Mouse (Mus musculus): Measurements from ENCODE around the gene Polk.

The Polk gene

DNA sequence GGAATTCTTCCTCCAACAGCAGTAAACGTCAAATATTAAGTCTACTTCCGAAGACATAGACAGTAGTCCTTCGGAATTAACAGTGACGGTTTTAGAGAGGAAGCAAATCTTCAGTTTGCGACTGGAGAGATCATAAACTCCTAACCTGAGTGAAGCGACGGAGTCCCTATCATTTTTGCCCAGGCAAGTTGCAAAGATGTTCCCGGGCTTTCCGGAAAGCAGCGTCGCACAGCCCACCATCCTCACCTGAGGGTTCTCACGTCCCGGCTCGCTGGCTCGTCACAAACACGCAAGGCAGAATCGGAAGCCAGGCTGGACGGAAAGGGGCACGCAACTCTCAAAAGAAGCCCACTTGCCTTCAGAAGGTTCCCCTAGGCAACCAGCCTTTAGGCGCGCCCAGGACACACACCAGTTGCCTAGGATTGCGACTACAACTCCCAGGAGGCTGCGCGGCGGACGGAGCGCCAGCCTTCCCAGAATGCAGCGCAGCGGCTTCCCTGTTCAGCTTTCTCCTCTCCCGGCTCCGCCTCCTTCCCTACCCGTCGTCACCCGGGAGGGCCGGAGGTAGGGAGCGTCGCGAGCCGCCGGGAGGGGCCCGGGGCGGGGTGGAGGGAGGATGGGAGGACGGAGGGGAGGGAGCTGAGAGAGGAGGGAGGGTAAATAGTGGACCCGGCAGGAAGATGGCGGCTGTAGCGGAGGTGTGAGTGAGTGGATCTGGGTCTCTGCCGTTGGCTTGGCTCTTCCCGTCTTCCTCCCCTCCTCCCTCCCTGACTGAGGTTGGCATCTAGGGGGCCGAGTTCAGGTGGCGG is at the start of gene Polk, which contains the start of gene Col4a3bp:
TSS of gene Polk (minus strand) at position 499 of the 809 bp plus-strand sequence.
TSS of gene Col4a3bp (plus strand) at position 538 of the 809 bp plus-strand sequence.
- peak; percentile 97 to 98 for DNase-seq (ENCODE audit: low spot score in 2 of 2)

DNA sequence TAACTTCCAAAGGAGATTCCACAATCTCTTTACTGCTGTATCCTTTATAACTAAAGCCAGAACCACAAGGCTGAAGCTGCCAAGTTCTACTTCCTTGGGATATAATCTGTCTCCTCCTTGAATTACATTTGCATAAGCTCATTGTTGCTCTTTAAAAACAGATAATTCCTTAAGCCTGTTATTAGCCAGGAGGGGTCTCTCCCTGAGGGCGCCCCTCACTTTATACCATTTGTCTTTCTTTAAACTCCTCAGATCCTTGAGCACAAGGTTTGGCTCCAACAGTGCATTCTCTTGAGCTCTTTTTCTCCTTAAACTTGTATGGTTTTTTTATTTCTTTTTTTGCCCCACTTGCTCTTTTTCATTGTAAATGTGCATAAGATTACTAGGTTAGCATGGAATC is 46.3 kb upstream of the Polk start:
- no peak for DNase-seq (ENCODE audit: low spot score in 2 of 2)

DNA sequence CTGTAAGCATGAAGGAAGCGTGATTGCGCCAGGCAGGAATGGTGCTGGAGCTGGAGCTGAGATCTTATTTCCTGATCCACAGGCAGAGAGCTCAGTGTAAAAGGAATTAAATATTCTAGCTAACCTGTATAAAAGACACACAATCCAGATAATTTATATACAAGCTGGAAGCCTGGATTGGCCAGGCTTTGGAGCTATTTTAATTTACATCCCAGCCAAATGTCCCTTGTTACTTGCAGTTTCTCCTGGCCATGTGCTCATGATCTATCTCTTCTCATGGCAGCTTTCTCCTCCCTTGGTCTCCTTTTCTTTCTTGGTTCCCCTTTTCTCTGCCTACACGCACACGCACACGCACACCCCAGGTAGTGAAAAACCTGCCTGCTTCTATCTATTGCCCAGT is 44.2 kb upstream of the Polk start:
- DNase-seq (ENCODE audit: low spot score in 2 of 2): no peak

DNA sequence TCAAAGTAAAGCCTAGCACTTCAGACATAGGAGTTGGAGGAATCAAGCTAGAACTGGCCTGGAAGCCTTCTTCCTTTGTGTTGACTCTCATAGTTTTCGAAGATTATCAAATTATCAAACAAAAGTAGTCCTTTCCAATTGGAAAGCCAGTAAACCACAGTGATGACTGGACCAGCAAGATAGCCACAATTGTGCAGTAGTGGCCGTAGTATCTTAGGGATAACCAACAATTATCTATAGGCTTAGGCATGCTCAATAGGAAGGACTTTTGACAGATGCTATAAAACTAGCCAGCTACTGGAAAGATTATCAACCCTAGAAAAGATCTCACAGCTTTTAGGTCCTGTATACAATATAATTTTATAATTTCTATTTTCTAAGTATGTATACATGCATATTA is 41.8 kb upstream of the Polk start:
- no peak for DNase-seq (ENCODE audit: low spot score in 2 of 2)

DNA sequence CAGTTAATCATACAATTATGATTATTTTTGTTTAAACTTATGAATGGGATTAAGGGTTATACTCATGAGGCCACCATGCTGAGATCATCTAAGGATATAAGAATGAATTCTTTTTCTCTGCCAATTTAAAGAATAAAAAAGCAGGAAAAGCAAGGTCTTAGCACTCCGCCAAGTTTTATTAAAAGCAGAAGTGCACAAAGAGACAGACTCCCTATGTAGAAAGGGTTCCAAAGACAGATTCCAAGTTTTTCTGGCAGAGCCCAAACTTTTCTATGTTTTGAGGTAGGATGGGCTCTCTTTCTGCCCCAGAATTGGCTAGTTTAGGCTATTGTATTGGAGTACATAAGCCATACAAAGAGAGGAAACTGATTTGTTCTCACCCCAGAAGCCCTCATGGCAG is 37.6 kb upstream of the Polk start:
- no peak for DNase-seq (ENCODE audit: low spot score in 2 of 2)

DNA sequence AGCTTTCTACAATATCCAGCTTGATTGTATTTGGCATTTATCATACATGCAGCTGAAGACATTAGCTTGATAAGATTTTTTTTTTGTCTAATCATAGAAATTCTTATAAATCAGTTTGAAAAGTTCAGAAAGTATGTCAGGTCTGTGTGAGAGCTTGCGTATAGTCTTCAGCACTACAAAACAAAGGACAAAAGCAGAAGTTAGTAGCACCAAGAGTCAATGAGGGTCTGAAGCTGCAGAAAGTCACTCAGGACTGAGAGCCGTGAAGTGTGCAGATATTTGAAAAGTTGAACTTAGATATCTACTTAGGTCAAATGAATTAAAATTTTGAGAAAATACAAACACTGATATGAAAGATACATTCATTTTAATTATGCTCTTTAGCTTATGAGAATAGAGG is 36.7 kb upstream of the Polk start:
- DNase-seq (ENCODE audit: low spot score in 2 of 2): no peak

DNA sequence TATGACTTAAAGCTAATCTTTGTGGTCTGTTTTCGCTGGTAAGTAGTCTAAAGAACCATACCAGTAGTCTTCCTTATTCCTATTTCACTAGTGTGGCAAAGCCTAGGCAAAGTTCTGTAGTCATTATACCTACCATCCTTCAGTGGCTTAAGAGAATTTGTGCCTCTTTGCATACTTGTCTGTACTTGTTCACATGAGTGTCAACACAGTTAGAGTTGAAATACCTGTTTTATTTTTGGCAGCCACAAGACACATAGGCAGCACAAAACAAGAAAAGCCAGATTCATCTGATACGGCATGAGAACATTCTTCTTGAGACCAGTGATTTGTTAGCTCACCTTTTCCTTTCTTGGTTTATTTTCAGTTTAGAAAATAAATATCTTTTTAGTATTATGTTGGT is 31.8 kb upstream of the Polk start:
- DNase-seq (ENCODE audit: low spot score in 2 of 2): no peak

DNA sequence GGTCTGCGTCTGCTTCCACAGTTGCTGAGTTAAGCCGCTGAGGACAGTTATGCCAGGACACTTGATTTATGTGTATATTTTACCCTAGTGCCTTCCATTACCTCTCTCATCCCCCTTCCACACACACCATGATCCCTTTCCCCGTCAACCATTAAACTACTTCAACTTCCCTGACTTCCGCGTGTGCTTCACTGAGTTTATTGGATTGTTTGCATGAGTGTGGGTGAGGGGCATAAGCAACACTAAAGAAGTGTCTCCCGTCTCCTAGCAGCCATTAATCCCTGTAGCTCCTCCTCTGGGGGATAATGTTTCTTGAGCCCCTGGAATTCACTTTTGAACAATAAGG is 28.6 kb upstream of the Polk start:
- no peak for DNase-seq (ENCODE audit: low spot score in 2 of 2)

DNA sequence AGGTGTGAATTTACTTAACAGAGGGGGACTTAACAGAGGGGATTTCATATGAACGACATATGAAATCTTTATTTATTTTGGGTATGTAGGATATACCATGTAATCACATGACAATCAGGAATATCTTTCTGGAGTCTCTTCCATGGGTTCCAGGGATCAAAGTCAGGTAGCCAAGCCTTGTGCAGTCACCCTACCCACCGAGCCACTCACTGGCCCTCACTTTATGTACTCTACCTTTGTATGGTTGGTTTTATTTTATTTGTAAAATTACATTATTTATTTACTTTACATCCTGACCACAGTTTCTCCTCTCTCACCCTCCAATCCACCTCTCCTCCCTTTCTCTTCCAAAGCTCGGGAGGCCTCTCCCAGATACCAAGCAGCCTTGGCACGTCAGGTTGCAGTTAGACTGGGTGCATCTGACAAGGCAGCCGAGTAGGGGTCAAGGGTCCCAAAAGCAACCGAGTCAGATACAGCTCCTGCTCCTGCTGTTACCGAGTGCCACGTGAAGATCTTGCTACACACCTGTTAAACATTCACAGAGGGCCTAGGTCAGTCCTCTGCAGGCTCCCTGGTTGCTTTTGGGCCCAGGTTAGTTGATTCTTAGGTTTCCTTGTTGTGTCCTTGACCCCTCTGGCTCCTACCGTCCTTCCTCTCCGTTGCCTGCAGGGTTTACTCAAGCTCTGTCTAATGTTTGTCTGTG is 28.1 kb upstream of the Polk start:
- DNase-seq (ENCODE audit: low spot score in 2 of 2): no peak

DNA sequence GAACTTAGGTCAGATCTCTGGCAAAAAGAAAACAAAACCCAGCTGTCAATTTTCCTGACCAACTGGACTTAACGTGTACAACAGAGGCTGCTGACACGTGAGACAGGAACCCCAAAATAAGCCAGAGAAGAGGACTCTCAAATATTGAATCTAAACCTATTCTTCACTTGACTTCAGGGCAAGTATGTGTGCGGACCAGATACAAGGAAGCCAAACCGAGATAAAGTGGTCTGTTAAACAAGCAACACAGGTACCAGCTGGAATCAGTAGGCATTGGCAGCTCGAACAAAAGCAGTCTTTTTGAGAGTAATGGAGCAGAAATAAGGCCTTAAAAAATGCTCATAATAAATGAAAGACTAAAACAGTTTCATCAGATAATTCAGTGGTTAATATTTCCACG is 25.6 kb upstream of the Polk start:
- no peak for DNase-seq (ENCODE audit: low spot score in 2 of 2)

DNA sequence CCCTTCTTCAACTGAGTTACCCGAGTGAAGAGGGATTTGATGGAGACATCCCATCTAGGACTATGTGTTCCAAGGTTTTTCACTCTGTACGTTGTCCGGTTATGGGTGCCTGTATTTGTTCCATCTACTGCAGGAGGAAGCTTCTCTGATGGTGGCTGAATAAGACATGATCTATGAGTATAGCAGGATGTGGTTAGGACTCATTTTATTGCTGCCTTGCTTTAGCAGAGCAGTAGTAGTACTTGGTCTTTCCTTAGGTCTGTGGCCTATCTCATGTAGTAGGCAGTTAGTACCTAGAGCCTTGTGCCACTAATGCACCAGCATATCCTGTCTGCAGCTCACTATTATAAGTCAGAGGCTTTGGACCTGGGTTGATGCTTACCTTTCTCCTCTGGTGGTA is 12.7 kb upstream of the Polk start:
- DNase-seq (ENCODE audit: low spot score in 2 of 2): no peak

DNA sequence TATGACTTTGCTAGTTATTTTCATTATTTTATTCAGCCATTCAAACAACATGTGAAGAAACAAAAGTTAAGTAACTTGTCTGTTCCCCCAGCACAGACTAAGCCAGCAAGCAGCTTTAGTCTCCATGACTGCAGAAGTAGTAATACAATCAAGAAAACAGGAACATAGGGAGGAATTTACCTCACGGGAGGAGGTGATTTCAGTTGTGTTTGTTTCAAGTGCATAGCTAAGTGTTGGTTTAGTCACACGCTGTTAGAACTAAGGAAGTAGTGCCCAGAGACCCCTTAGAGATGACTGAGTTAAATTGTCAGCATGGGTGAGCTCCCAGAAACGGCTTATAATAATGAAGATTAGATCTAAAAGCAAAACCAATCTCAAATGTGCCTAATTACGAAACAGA is 5.6 kb upstream of the Polk start:
- no peak for DNase-seq (ENCODE audit: low spot score in 2 of 2)

DNA sequence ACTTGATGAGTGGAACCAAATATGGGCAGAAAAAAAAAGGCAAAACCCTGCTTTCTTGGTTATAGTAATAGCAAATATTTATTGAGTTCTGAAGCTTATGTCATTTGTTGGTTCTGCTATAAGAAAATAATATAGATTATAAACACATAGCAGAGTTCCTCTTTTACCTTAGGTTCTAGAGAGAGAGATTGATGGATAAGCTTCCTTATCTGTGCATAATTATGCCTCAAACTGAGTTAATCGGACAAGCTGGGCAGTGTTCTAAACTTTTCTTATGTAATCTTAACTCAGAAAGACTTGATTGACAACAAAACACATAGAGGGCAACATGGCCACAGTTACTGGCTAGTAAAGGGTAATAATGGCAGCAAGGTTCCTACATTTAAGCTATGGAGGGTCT is 4.9 kb upstream of the Polk start:
- DNase-seq (ENCODE audit: low spot score in 2 of 2): no peak

DNA sequence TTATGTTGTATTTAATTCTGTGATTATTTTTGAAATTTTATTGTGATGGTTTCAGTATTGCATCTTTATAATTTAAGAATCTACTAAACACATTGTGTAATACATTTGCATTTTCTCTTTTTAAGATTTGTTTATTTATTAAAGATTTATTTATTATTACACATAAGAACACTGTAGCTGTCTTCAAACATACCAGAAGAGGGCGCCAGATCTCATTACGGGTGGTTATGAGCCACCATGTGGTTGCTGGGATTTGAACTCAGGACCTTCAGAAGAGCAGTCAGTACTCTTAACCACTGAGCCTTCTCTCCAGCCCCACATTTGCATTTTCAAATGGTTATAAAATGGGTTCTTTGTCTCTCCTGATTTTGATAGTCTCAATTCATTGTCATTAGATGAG is 2.1 kb upstream of the Polk start:
- no peak for DNase-seq (ENCODE audit: low spot score in 2 of 2)

DNA sequence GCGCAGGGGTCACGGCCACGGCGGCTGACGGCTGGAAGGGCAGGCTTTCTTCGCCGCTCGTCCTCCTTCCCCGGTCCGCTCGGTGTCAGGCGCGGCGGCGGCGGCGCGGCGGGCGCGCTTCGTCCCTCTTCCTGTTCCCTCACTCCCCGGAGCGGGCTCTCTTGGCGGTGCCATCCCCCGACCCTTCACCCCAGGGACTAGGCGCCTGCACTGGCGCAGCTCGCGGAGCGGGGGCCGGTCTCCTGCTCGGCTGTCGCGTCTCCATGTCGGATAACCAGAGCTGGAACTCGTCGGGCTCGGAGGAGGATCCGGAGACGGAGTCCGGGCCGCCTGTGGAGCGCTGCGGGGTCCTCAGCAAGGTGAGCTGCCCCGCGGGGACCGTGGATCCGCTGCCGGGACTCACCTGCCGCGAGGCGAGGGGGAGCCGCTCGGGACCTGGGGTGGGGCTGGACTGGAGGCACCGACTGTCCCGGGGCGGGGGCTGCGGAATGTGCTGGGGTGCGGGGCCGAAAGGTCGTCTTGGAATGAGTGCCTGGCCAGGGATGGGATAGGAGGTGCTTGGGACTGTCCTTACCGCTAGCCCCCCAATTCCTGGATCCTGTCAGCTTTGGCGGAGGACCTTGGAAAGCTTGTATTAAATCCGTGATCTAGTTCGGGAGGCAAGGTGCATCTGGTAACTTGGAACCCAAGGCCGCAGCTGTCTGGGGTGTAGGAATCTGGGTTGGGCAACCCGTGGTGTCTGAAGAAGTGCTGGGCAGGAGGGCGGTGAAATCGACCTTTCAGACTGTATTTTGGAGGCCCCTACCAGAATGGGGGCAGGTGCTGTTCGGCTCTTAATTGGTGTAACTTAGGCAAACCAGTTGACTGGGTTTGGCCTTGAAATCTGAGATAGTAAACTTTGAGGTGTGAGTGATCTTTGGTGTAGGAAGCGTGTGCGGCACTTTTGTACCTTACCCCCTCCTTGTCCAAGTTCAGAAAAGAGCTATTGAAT is 817 bp upstream of the Polk start:
- DNase-seq (ENCODE audit: low spot score in 2 of 2): peak; percentile 6 to 32

DNA sequence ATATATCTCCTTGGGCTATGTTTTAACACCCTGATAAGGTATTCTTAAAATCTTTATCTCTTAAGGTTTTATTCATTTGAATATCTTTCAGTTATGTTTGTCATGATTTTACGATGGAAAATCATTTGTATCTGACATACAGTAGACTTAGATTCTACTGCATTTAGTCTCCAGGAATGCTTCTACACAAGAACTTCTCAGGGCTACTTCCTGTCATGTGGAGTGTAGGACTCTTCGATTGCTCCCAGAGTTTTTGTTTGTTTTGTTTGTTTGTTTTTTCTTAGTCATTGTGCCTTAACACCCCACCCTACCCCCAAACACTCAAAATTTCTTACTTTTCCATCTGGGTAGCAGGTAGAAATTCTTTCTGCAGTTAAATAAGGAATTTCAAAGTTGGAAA is 998 bp downstream of the Polk start:
- no peak for DNase-seq (ENCODE audit: low spot score in 2 of 2)

DNA sequence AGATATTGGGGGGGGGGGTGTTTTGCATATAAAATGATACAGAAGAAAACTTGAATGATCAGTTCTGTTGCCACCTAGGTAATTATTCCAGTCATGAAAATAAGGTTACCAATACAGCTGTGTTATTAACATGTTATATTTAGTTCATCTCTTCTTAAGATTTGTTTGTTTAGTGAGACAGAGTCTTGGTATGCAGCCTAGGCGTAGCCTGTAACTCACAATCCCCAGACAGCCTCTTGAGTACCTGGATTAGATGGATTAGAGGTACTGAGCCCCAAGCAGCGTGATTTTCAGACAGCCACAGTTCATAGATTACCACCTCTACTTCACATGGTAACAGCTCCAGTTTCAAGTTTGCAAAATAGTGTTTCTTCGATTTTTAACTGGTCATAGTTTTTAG is 4.3 kb downstream of the Polk start:
- DNase-seq (ENCODE audit: low spot score in 2 of 2): no peak

DNA sequence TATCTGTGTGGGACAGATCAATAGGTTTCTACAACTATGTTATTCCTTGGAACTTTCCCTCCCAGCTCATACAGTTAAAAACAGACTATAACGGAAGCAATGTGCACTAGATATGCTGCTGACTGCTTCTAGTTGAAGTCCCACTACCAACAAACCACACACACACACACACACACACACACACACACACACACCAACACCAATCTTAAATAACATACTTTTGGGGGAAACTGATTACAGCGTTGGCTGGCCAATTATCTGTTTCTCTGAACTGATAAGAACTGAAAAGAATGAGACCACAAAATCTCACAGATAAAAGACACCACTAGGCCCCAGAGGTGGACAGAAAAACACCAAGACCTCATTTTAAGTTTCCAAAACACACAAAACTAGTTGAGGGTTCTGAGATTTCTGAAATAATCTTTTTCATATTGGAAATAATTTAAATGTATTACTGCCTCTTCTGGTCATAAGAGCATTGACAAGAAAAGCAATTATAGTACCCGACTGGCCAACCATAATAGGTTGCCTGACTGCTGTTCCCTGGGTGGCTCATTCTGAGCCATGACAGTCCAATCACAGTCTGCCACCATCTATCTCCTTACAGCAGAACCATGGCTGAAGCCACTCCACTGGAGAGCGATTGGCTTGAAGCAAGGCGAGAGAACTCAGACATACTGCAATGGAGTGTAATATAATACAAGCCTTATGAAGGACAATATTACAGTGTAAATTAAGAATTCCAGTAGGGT is 5.4 kb downstream of the Polk start:
- DNase-seq (ENCODE audit: low spot score in 2 of 2): no peak

DNA sequence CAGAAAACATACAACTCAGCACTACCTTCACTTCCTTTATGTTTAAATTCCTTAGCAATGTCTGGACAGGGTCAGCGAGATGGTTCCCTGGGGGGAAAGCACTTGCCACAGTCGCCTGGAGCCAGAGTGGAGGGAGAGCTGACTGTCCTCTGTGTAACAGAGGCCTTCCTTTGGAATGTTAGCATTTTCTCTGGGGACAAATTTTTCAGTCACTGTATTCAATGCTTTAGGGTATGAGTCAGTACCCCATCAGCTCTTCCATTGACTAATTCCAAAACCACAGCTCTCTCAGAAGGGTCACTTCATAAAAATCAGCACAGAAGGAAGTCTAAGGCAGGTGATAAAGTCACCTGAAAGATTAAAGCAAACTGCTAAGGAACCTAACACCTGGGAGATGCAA is 8.6 kb downstream of the Polk start:
- no peak for DNase-seq (ENCODE audit: low spot score in 2 of 2)

DNA sequence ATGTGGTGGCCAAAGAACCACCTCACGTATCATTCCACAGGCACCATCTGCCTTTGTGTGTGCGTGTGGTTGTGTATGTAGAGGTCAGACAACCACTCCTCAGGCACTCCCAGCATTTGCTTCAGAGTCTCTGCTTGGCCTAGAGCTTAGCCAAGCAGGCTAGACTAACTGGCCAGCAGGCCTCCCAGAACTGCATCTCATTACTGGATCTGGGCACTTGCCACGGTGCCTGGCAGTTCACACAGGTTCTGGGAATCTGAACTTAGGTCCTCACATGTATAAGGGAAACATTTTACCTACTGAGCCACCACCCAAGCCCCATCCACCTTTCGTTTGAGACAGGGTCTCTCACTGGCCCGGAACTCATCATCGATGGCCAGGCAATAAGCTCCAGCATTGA is 10.2 kb downstream of the Polk start:
- no peak for DNase-seq (ENCODE audit: low spot score in 2 of 2)

DNA sequence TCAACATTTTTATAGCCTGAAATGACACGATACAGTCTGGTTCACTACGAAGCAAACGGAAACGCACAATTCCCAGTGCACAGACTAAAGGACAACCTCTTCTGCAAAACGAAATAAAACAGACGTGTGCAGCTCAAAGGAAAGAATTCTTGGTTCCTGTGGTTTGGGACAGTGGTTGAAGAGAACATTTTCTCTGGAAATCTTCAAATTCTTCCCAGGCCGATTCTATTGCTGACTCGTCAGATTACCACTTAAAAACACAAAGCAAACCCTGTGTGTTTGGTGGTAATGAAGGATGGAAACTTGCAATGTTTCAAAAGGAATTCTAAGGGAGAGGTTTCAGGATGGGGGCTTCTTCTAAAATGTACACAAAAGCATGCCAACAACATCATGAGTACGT is 12.3 kb downstream of the Polk start:
- DNase-seq (ENCODE audit: low spot score in 2 of 2): no peak

DNA sequence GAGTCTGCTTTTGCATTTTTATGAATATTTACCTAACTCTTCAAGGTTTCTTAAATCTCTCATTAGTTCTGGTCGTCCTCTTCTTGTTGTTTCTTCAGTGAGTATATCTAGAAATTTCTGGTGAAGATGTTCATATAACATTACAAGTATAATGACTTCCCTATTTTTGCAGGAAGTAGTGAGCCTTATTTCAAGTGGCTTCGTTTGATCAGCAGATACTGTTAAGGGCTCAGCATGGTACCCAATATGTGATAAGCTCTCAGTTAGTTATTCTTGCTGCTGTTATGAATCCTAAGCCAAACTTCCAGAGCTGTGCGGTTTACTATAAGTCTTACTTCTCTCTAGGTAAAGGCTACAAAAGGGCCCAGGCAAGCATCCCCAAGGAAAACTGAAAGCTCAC is 12.8 kb downstream of the Polk start:
- no peak for DNase-seq (ENCODE audit: low spot score in 2 of 2)
